Mouse (Mus musculus): ENCODE data around the gene Actr5. TPM values are rescaled to one million over a fixed set of nuclear protein-coding genes. Genes with fewer than 3 reads are reported as not detected.

Gene Actr5
- polyA plus RNA-seq, 1 experiment from 2014 or later, result 13.1 TPM

DNA sequence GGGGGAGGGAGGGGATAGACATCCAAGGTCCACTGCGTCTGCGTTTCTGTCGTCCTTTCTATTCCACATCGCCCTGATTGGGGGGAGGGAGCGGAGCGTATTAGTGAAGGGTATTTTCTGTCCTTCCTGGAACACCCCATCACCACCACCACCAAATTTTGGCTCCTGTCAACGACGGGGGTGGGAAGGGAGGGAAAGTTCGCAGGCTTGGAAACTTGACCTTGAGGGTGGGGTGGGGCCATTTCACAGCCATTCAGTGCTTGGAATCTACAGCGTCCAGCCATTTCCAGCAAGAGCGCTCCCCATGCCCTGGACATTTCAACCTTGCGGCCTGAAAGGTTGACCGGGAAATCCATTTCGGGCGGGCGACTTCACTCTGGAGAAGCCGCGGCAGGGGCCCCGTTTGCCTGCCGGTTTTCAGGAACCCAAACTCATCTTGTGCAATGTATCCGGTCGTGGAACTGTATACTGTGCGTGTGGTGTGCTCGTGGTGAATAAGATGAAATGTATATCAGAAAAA, 9.5 kb upstream of the Actr5 start:
- Histone ChIP-seq H3K4me2 (peak overlapping the region; percentile 54), H3K9me3 (no peaks in the 10 kb centered on the region), H3K4me1 (replicated peaks) (peaks cover 34% of the 10 kb centered on the region), H3K9ac (peak overlapping the region; percentile 55), H3K4me3 (peak overlapping the region; percentile 46), H3K27ac (replicated peaks) (peak overlapping the region; percentile 80), H3K36me3 (no peaks in the 10 kb centered on the region), H3K27me3 (peaks cover 40% of the 10 kb centered on the region)
- 1% methylated on average over 24 of the region's 24 CpGs for WGBS
- no peak for ATAC-seq (ENCODE audit: low FRiP score, low read depth)

GRCm38 (mm10) chr2:158615702-158616101, 9.0 kb upstream of the Actr5 start:
- peaks cover 33% of the 10 kb centered on the region for H3K4me1 ChIP-seq (replicated peaks)
- peak overlapping the region; percentile 46 for H3K4me3 ChIP-seq
- H3K36me3 ChIP-seq, result no peaks in the 10 kb centered on the region
- H3K27me3 ChIP-seq, result peaks cover 40% of the 10 kb centered on the region
- H3K27ac ChIP-seq (replicated peaks), result peak overlapping the region; percentile 80
- H3K4me2 ChIP-seq, result peak overlapping the region; percentile 54
- WGBS, result 2% methylated on average over 13 of the region's 13 CpGs
- ATAC-seq (ENCODE audit: low FRiP score, low read depth), result no peak
- H3K9ac ChIP-seq, result peak overlapping the region; percentile 55
- H3K9me3 ChIP-seq, result no peaks in the 10 kb centered on the region

DNA sequence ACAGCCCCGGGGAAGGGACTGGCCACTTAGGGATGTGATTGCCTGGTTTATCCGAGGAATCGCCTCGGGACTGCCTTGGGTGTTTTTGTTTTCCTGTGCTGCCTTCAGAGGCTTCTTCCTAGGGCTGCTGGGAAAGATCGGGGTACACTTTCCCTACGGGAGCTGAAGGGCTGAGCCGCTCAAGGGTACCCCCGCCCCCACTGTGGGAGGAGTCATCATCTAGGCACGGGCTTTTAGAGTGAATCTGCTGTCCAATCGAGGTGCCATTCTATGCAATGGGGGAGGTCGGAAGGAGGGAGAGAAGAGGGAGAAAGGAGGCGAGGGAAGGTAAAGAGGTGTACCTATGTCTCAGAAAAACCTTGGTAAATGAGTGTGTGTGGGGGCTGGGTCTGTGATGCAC, 8.4 kb upstream of the Actr5 start:
- no peaks in the 10 kb centered on the region for H3K9me3 ChIP-seq
- WGBS, result 0% methylated on average over 12 of the region's 12 CpGs
- peak; percentile 75; the same call in 1 of the 2 replicates for ATAC-seq (ENCODE audit: low FRiP score, low read depth)
- H3K4me2 ChIP-seq, result peak overlapping the region; percentile 54
- peaks cover 40% of the 10 kb centered on the region; the same call in 1 of the 2 replicates for H3K27me3 ChIP-seq
- peaks cover 27% of the 10 kb centered on the region for H3K4me1 ChIP-seq (replicated peaks)
- peak overlapping the region; percentile 80 for H3K27ac ChIP-seq (replicated peaks)
- H3K36me3 ChIP-seq, result no peaks in the 10 kb centered on the region
- H3K4me3 ChIP-seq, result peak overlapping the region; percentile 46
- H3K9ac ChIP-seq, result peak overlapping the region; percentile 55

DNA sequence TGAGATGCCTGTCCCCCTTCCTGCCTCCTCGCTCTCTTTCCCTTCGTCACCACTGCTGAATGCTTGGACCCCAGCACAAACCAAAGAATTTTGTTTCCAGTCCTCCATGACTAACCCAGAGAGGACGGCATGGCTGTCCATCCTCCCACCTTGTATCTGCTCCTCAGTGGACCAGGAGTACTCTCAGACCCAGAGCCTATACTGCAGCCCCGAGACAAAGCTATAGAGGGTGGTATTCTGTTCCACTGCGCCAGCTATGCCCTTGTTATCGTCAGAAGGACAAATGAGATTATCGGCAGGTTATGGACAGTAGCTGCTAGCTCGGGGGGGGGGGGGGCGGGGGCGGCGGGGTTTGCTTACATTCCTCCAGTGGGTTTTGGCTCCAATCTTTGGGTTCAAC, 7.9 kb upstream of the Actr5 start:
- Histone ChIP-seq H3K27me3 (peaks cover 35% of the 10 kb centered on the region; the same call in 1 of the 2 replicates), H3K4me2 (peak overlapping the region; percentile 54), H3K9ac (0 out of 2 replicates have a peak overlapping the region, but pooled peaks have one; percentile 55), H3K9me3 (no peaks in the 10 kb centered on the region), H3K4me1 (replicated peaks) (peaks cover 26% of the 10 kb centered on the region), H3K36me3 (no peaks in the 10 kb centered on the region), H3K27ac (replicated peaks) (peak overlapping the region; percentile 80), H3K4me3 (peak overlapping the region; percentile 46)
- no peak; the same call in 1 of the 2 replicates for ATAC-seq (ENCODE audit: low FRiP score, low read depth)
- 8% methylated on average over 11 of the region's 11 CpGs for WGBS

DNA sequence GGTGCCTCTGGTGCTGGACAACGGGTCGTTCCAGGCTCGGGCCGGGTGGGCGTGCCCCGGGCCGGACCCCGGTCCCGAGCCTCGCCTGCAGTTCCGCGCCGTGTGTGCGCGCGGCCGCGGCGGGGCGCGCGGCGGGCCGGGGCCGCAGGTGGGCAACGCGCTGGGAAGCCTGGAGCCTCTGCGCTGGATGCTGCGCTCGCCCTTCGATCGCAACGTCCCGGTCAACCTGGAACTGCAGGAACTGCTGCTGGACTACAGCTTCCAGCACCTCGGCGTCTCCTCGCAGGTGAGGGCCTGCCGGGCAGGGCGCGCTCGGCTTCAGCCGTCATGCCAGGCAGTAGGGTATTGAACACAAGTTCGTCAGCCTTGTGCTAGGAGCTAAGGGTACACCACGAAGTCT, 543 bp downstream of the Actr5 start:
- Histone ChIP-seq H3K9ac (peak overlapping the region; percentile 83), H3K9me3 (no peaks in the 10 kb centered on the region), H3K4me1 (replicated peaks) (peaks cover 23% of the 10 kb centered on the region), H3K27me3 (peaks cover 7% of the 10 kb centered on the region; the same call in 1 of the 2 replicates), H3K36me3 (peaks cover 20% of the 10 kb centered on the region), H3K27ac (replicated peaks) (peak overlapping the region; percentile 92), H3K4me3 (peak overlapping the region; percentile 78), H3K4me2 (peak overlapping the region; percentile 73)
- ATAC-seq (ENCODE audit: low FRiP score, low read depth), result no peak; the same call in none of the 2 replicates
- under 1% methylated on average over 40 of the region's 44 CpGs for WGBS

- no peak for ATAC-seq (ENCODE audit: low FRiP score, low read depth)
- Histone ChIP-seq H3K27ac (replicated peaks) (peak overlapping the region; percentile 92), H3K36me3 (peaks cover 20% of the 10 kb centered on the region), H3K4me3 (peak overlapping the region; percentile 78), H3K4me1 (replicated peaks) (peaks cover 23% of the 10 kb centered on the region), H3K9me3 (no peaks in the 10 kb centered on the region), H3K9ac (peak overlapping the region; percentile 83), H3K27me3 (peaks cover 3% of the 10 kb centered on the region; the same call in 1 of the 2 replicates), H3K4me2 (peak overlapping the region; percentile 73)
- WGBS, result 44% methylated on average over 8 of the region's 8 CpGs
These were observed 1.0 kb downstream of the Actr5 start for GRCm38 (mm10) chr2:158625697-158626096.

DNA sequence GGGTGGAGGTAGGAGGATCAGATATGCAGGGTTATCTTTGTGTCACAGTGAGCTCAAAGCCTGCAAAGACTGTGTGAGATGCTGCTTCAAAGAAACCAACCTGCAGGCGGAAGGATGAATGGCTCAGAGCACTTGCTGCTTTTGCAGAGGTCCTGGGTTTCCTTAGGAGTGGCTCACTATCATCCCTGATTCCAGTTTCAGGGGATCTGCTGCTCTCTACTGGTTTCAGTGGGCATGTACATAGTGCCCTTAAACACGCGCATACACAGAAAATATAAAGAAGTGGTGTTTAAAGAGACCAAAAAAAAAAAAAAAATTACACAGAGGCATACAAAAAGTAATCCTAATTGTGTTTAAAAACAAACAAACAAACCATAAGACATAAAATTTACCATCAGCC, 4.2 kb downstream of the Actr5 start:
- peaks cover 47% of the 10 kb centered on the region for H3K36me3 ChIP-seq

DNA sequence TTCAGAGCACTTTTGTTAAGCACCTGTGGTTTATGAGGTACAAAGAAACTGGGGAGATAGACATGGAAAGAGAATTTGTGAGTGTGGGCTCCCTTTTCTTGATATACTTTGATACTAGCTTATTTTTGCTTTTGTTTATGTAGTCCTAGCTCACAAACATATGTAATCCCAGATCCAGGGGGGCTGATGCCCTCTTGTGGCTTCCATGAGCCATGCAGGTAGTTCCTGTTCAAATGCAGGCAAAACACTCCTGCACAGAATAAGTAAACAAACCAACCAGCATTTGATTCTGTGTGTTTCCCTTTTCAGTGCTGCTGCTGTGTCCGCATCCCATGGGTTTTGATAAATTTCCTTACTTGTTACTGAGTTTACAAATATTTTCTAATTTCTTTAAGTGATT, 4.7 kb downstream of the Actr5 start:
- Histone ChIP-seq H3K9ac (no peak overlapping the region), H3K36me3 (peaks cover 50% of the 10 kb centered on the region), H3K4me1 (replicated peaks) (peaks cover 22% of the 10 kb centered on the region), H3K4me2 (no peak overlapping the region), H3K27me3 (no peaks in the 10 kb centered on the region), H3K4me3 (no peak overlapping the region), H3K9me3 (no peaks in the 10 kb centered on the region), H3K27ac (replicated peaks) (peak overlapping the region; percentile 42; the same call in 1 of the 2 replicates)
- WGBS, result 78% methylated on average over 1 of the region's 1 CpGs
- no peak for ATAC-seq (ENCODE audit: low FRiP score, low read depth)

More for the DNA sequence above, 4.2 kb downstream of the Actr5 start:
- no peak overlapping the region for H3K4me2 ChIP-seq
- no peak overlapping the region for H3K27ac ChIP-seq (replicated peaks)
- H3K27me3 ChIP-seq, result no peaks in the 10 kb centered on the region
- no peak overlapping the region for H3K4me3 ChIP-seq
- 73% methylated on average over 3 of the region's 3 CpGs for WGBS
- peaks cover 23% of the 10 kb centered on the region for H3K4me1 ChIP-seq (replicated peaks)
- H3K9me3 ChIP-seq, result no peaks in the 10 kb centered on the region
- no peak overlapping the region for H3K9ac ChIP-seq
- ATAC-seq (ENCODE audit: low FRiP score, low read depth), result no peak

DNA sequence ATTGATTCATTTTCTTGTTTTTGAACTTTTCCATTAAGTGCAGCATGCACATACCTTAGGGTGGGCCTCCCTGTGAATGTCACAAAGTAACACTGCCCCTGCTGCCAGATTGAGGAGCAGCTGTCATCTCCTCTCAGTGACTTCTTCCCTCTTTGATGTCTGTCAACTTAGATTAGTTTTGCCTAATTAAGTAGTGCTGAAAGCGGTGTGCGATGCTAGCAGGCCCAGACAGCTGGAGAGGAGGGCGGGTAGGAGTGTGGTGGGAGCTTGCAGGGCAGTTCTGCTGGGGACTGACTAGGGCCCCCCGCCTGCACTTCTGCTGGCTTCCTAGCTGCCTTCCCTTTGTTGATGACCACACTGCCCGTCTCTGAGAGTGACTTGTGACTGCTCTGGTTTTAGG, 7.2 kb downstream of the Actr5 start:
- Histone ChIP-seq H3K27ac (replicated peaks) (no peak overlapping the region), H3K36me3 (peaks cover 74% of the 10 kb centered on the region), H3K9me3 (no peaks in the 10 kb centered on the region), H3K9ac (no peak overlapping the region), H3K27me3 (no peaks in the 10 kb centered on the region), H3K4me2 (no peak overlapping the region), H3K4me3 (no peak overlapping the region), H3K4me1 (replicated peaks) (peaks cover 4% of the 10 kb centered on the region)
- no peak for ATAC-seq (ENCODE audit: low FRiP score, low read depth)
- WGBS, result 83% methylated on average over 5 of the region's 5 CpGs

DNA sequence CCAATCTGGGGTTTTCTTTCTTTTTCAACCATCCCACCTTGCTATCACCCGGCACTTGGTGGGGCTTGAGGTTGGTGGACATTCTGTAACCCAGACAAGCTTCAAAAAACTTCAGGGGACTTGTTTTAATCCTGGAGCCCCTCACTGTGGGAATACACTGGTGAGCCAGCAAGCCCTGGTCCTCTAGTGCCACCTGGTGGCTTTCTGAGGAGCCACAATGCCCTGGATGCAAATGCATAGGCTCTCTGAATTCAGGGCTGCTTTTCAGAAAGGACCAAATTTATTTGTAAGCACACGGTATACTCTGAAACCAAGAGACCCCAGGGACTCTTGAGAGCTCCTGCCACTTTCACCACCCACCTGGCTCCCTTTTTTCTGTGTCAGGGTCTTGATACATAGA, 17.2 kb downstream of the Actr5 start:
- Histone ChIP-seq H3K9ac (no peak overlapping the region), H3K27ac (replicated peaks) (no peak overlapping the region), H3K36me3 (peaks cover 29% of the 10 kb centered on the region), H3K4me3 (no peak overlapping the region), H3K4me2 (no peak overlapping the region), H3K27me3 (no peaks in the 10 kb centered on the region), H3K9me3 (no peaks in the 10 kb centered on the region), H3K4me1 (replicated peaks) (no peaks in the 10 kb centered on the region)
- no peak; the same call in 1 of the 2 replicates for ATAC-seq (ENCODE audit: low FRiP score, low read depth)
- 16% methylated on average over 2 of the region's 2 CpGs for WGBS

DNA sequence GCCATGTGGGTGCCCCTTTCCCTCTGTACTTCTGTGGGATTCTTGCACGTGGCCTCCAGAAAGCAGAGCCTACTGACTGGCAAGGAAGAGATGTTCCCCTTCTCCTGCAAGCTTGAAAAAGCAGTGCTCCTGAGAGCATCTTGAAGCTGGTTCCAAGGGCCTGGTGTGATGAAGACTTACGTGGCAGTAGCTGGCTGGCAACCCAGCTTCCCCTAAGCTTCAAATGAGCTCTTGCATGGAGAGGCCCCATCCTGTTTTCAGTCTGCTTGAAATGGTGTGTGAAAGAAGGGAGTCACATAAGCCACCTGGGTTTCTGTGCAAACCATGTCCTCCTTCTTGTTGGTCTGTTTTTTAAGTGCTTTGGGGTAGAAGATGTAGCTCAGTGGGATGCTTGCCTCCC, 17.9 kb downstream of the Actr5 start:
- 84% methylated on average over 2 of the region's 2 CpGs for whole genome bisulfite sequencing
- no peak overlapping the region for H3K27ac ChIP-seq (replicated peaks)
- ATAC-seq (ENCODE audit: low FRiP score, low read depth), result no peak

DNA sequence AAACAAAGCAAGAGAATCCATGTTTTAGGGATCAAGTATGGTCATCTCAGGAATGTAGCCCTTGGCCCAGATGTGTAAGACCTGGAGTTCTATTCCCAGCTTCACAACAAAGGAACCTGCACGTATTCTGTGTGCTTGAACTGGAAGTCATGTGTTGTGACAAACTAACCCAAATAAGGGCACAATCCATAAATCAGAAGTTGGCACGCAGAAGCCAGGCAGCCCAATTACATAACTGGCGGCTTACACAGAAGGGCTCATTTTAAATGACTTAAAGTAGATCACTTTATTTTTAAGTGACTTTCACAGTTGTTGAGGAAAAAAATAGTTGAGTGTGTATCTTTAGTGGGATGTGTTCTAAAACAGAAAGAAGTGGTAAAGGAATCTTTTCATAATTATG, 19.1 kb downstream of the Actr5 start:
- no peak for ATAC-seq (ENCODE audit: low FRiP score, low read depth)
- H3K27ac ChIP-seq (replicated peaks), result no peak overlapping the region
- no peak overlapping the region for H3K4me3 ChIP-seq
- H3K9ac ChIP-seq, result no peak overlapping the region
- H3K9me3 ChIP-seq, result no peaks in the 10 kb centered on the region
- H3K4me1 ChIP-seq (replicated peaks), result no peaks in the 10 kb centered on the region
- WGBS, result 83% methylated on average over 3 of the region's 3 CpGs
- no peak overlapping the region for H3K4me2 ChIP-seq
- peaks cover 16% of the 10 kb centered on the region for H3K36me3 ChIP-seq
- H3K27me3 ChIP-seq, result no peaks in the 10 kb centered on the region

More for the DNA sequence above, 17.9 kb downstream of the Actr5 start:
- H3K4me2 ChIP-seq, result no peak overlapping the region
- H3K9me3 ChIP-seq, result no peaks in the 10 kb centered on the region
- no peaks in the 10 kb centered on the region for H3K27me3 ChIP-seq
- H3K9ac ChIP-seq, result no peak overlapping the region
- H3K4me1 ChIP-seq (replicated peaks), result no peaks in the 10 kb centered on the region
- H3K4me3 ChIP-seq, result no peak overlapping the region
- peaks cover 21% of the 10 kb centered on the region for H3K36me3 ChIP-seq
